Mouse (Mus musculus) frontal cortex, postnatal 36 days (tissue): ENCODE data around the gene Kcnv2.

Experiments
- DNase-seq, 2 experiments: peaks; one replicate each; pipeline ENCODE4 v3.0.0; 2022; ENCODE audit warnings: low spot score in 2 of 2

The Kcnv2 gene

GRCm38 (mm10) chr19:27364521-27364931 lies 42.1 kb downstream of the Kcnv2 start:
- no peak for DNase-seq

- DNase-seq: no peak
These were observed 43.8 kb downstream of the Kcnv2 start for GRCm38 (mm10) chr19:27366113-27366746.

GRCm38 (mm10) chr19:27369461-27370135 lies 47.2 kb downstream of the Kcnv2 start:
- DNase-seq: no peak

GRCm38 (mm10) chr19:27370174-27370573 lies 47.8 kb downstream of the Kcnv2 start:
- DNase-seq: no peak

- DNase-seq: no peak
These were observed 48.4 kb downstream of the Kcnv2 start for GRCm38 (mm10) chr19:27370784-27371183.

- DNase-seq: no peak
These were observed 57.5 kb downstream of the Kcnv2 start for GRCm38 (mm10) chr19:27379712-27380401.

GRCm38 (mm10) chr19:27382131-27382530 lies 59.7 kb downstream of the Kcnv2 start:
- no peak for DNase-seq

GRCm38 (mm10) chr19:27383266-27383665 lies 60.9 kb downstream of the Kcnv2 start:
- no peak for DNase-seq

GRCm38 (mm10) chr19:27385304-27385703 lies 62.9 kb downstream of the Kcnv2 start:
- DNase-seq: no peak
